Mouse (Mus musculus) embryonic fibroblast, embryonic 13.5 days (primary cell): ENCODE measurements around the gene Stx6.

Experiments used
- CTCF ChIP-seq: IDR thresholded peaks from 2 replicates; pipeline ENCODE4 v1.5.1; 2011; ENCODE audit warnings: mild to moderate bottlenecking, control low read depth, low read length, moderate library complexity, borderline replicate concordance; ENCODE audit not compliant: insufficient read depth
- POLR2A ChIP-seq: IDR thresholded peaks from 2 replicates; pipeline ENCODE4 v1.6.1; 2011; ENCODE audit warnings: low read depth, mild to moderate bottlenecking, control low read depth, low read length, moderate library complexity

GRCm38 (mm10) chr1:155112118-155112517, 46.4 kb upstream of the Stx6 start:
- no peak for TF ChIP-seq POLR2A
- TF ChIP-seq CTCF: no peak
